Mouse (Mus musculus) CH12.LX (cell line): ENCODE measurements around the gene Lrrn3.

Experiments used
- CTCF ChIP-seq, 2 experiments: IDR thresholded peaks in 1 of 2; conservative IDR thresholded peaks in 1 of 2; 2 replicates each; pipeline ENCODE4 v1.5.1; 2011 to 2012; ENCODE audit warnings: low read depth in 2 of 2, low read length in 2 of 2, improper control_type of control experiment in 1 of 2, inconsistent platforms in 1 of 2, mild to moderate bottlenecking in 1 of 2, moderate library complexity in 1 of 2
- E2F4 ChIP-seq: IDR thresholded peaks from 2 replicates; pipeline ENCODE4 v1.6.1; 2011; ENCODE audit warnings: low read depth, low read length, improper control_type of control experiment; ENCODE audit not compliant: insufficient replicate concordance
- EP300 ChIP-seq: IDR thresholded peaks from 2 replicates; pipeline ENCODE4 v1.6.1; 2011; ENCODE audit warnings: low read length, improper control_type of control experiment
- MAX ChIP-seq: IDR thresholded peaks from 2 replicates; pipeline ENCODE4 v1.6.1; 2011; ENCODE audit warnings: low read length, improper control_type of control experiment
- NELFE ChIP-seq: IDR thresholded peaks from 2 replicates; pipeline ENCODE4 v1.6.1; 2011; ENCODE audit warnings: low read depth, low read length, improper control_type of control experiment
- POLR2A ChIP-seq: IDR thresholded peaks from 2 replicates; pipeline ENCODE4 v1.6.1; 2011; ENCODE audit warnings: low read depth, mild to moderate bottlenecking, improper control_type of control experiment, low read length
- SIN3A ChIP-seq: IDR thresholded peaks from 2 replicates; pipeline ENCODE4 v1.6.1; 2012; ENCODE audit warnings: low read length, improper control_type of control experiment, inconsistent platforms
- SMC3 ChIP-seq: IDR thresholded peaks from 2 replicates; pipeline ENCODE4 v1.6.1; 2011; ENCODE audit warnings: low read depth, low read length, improper control_type of control experiment
- TBP ChIP-seq: conservative IDR thresholded peaks from 2 replicates; pipeline ENCODE4 v1.6.1; 2011; ENCODE audit warnings: low read depth, low read length, improper control_type of control experiment
- TCF12 ChIP-seq: IDR thresholded peaks from 2 replicates; pipeline ENCODE4 v1.6.1; 2014; ENCODE audit warnings: low read depth, mild to moderate bottlenecking, inconsistent platforms, low read length, improper control_type of control experiment
- UBTF ChIP-seq: IDR thresholded peaks from 2 replicates; pipeline ENCODE4 v1.6.1; 2012; ENCODE audit warnings: low read depth, mild to moderate bottlenecking, inconsistent platforms, low read length, improper control_type of control experiment, moderate library complexity
- ZKSCAN1 ChIP-seq: IDR thresholded peaks from 2 replicates; pipeline ENCODE4 v1.6.1; 2012; ENCODE audit warnings: low read depth, inconsistent platforms, low read length, improper control_type of control experiment, borderline replicate concordance
- ZNF384 ChIP-seq: IDR thresholded peaks from 2 replicates; pipeline ENCODE4 v1.6.1; 2012; ENCODE audit warnings: low read depth, low read length, improper control_type of control experiment, inconsistent platforms

GRCm38 (mm10) chr12:41417961-41418360 lies 68.3 kb downstream of the Lrrn3 start:
- no peak for TF ChIP-seq CTCF (conservative IDR thresholded peaks at IDR 0.05 in 1 of 2, IDR thresholded peaks at IDR 0.05 in 1 of 2; ENCODE audit: low read depth in 2 of 2, low read length in 2 of 2)
- no peak for TF ChIP-seq POLR2A
- TF ChIP-seq ZKSCAN1 = no peak
- TF ChIP-seq EP300 = no peak
- TF ChIP-seq E2F4 = no peak
- TF ChIP-seq UBTF = no peak
- no peak for TF ChIP-seq MAX
- no peak for TF ChIP-seq TCF12
- no peak for TF ChIP-seq TBP
- TF ChIP-seq SMC3 = no peak
- TF ChIP-seq SIN3A = no peak
- TF ChIP-seq NELFE = no peak
- no peak for TF ChIP-seq ZNF384
